Mouse (Mus musculus) forebrain, embryonic 16.5 days (tissue): ENCODE measurements around the gene 4921504E06Rik. TPM values are rescaled to one million over a fixed set of nuclear protein-coding genes. Genes with fewer than 3 reads are reported as not detected.

Experiments
- ATAC-seq: fragments of 200-750 bp; cut with Nextera tagmentation; 2 replicates; pipeline ENCODE4 v1.8.0; 2017; ENCODE audit warnings: mild to moderate bottlenecking, moderate library complexity
- H3K27ac ChIP-seq: fragments of 300-500 bp; sonication (generic); 2 replicates; pipeline ENCODE4 v1.5.1; 2014; ENCODE audit warnings: low read length, control low read depth
- H3K27me3 ChIP-seq: fragments of 300-500 bp; sonication (generic); replicated peaks from 2 replicates; pipeline ENCODE4 v1.6.1; 2014; ENCODE audit warnings: low read length; ENCODE audit not compliant: control insufficient read depth, insufficient read depth
- H3K36me3 ChIP-seq: fragments of 300-500 bp; sonication (generic); 2 replicates; pipeline ENCODE4 v1.6.1; 2014; ENCODE audit not compliant: control insufficient read depth, insufficient read depth
- H3K4me1 ChIP-seq: fragments of 300-500 bp; sonication (generic); replicated peaks from 2 replicates; pipeline ENCODE4 v1.6.1; 2014; ENCODE audit warnings: low read length; ENCODE audit not compliant: control insufficient read depth, insufficient read depth
- H3K4me2 ChIP-seq: fragments of 300-500 bp; sonication (generic); 2 replicates; pipeline ENCODE4 v1.6.1; 2014; ENCODE audit warnings: mild to moderate bottlenecking, low read length, control low read depth
- H3K4me3 ChIP-seq: fragments of 300-500 bp; sonication (generic); replicated peaks from 2 replicates; pipeline ENCODE4 v1.5.1; 2014; ENCODE audit warnings: mild to moderate bottlenecking, low read length, control low read depth
- H3K9ac ChIP-seq: fragments of 300-500 bp; sonication (generic); replicated peaks from 2 replicates; pipeline ENCODE4 v1.6.1; 2014; ENCODE audit warnings: low read depth, low read length, control low read depth
- H3K9me3 ChIP-seq: fragments of 300-500 bp; sonication (generic); 2 replicates; pipeline ENCODE4 v1.6.1; 2016; ENCODE audit warnings: low read length; ENCODE audit not compliant: control insufficient read depth
- WGBS: fragments of 180-500 bp; shearing (Covaris S2); extraction: QIAGEN DNeasy Blood & Tissue Kit; methylation state at CpG from one replicate; pipeline ENCODE4 v1.1.7; 2014; 5-methylcytosine and 5-hydroxymethylcytosine counted together
- polyA plus RNA-seq: library from polyadenylated mRNA; unstranded; fragments of >200 nt; fragmentation: Nextera tagmentation; extraction: Ambion mirVana; gene quantifications from 2 replicates; pipeline ENCODE4 v1.2.1, GENCODE M21; 2015

Gene 4921504E06Rik
- polyA plus RNA-seq, 1 experiment from 2014 or later: not detected

GRCm38 (mm10) chr2:19562114-19562829, 8.6 kb upstream of the 4921504E06Rik start:
- H3K9ac ChIP-seq: no peak overlapping the region
- WGBS: 61% methylated on average over 5 of the region's 5 CpGs

GRCm38 (mm10) chr2:19560654-19561053, 6.9 kb upstream of the 4921504E06Rik start:
- no peak overlapping the region for H3K27ac ChIP-seq
- 55% methylated on average over 2 of the region's 2 CpGs for WGBS
- no peaks in the 10 kb centered on the region for H3K27me3 ChIP-seq
- H3K4me1 ChIP-seq: 0 out of 2 replicates have a peak, but pooled peaks cover 3% of the 10 kb centered on the region
- ATAC-seq: no peak
- H3K4me2 ChIP-seq: no peak overlapping the region
- no peak overlapping the region for H3K4me3 ChIP-seq
- no peak overlapping the region for H3K9ac ChIP-seq
- no peaks in the 10 kb centered on the region for H3K36me3 ChIP-seq
- H3K9me3 ChIP-seq: no peaks in the 10 kb centered on the region

More at GRCm38 (mm10) chr2:19562114-19562829, 8.6 kb upstream of the 4921504E06Rik start:
- Histone ChIP-seq H3K4me1 (0 out of 2 replicates have a peak, but pooled peaks cover 3% of the 10 kb centered on the region), H3K36me3 (no peaks in the 10 kb centered on the region), H3K27ac (no peak overlapping the region), H3K9me3 (no peaks in the 10 kb centered on the region), H3K4me3 (no peak overlapping the region), H3K4me2 (no peak overlapping the region), H3K27me3 (no peaks in the 10 kb centered on the region)
- no peak for ATAC-seq

GRCm38 (mm10) chr2:19560071-19560470, 6.4 kb upstream of the 4921504E06Rik start:
- no peaks in the 10 kb centered on the region for H3K36me3 ChIP-seq
- no peaks in the 10 kb centered on the region for H3K9me3 ChIP-seq
- no peak overlapping the region for H3K27ac ChIP-seq
- H3K4me2 ChIP-seq: no peak overlapping the region
- no peak for ATAC-seq
- 0 out of 2 replicates have a peak, but pooled peaks cover 3% of the 10 kb centered on the region for H3K4me1 ChIP-seq
- no peak overlapping the region for H3K4me3 ChIP-seq
- 44% methylated on average over 4 of the region's 4 CpGs for WGBS
- H3K27me3 ChIP-seq: no peaks in the 10 kb centered on the region
- H3K9ac ChIP-seq: no peak overlapping the region

- Histone ChIP-seq H3K36me3 (no peaks in the 10 kb centered on the region), H3K27ac (no peak overlapping the region), H3K4me2 (no peak overlapping the region), H3K27me3 (no peaks in the 10 kb centered on the region), H3K9me3 (no peaks in the 10 kb centered on the region), H3K4me1 (peaks cover 12% of the 10 kb centered on the region), H3K9ac (no peak overlapping the region), H3K4me3 (no peak overlapping the region)
- no peak for ATAC-seq
- 86% methylated on average over 2 of the region's 2 CpGs for WGBS
Observed at GRCm38 (mm10) chr2:19551396-19551795, 2.3 kb downstream of the 4921504E06Rik start.

- H3K4me1 ChIP-seq: no peaks in the 10 kb centered on the region
- no peak for ATAC-seq
- no peak overlapping the region for H3K27ac ChIP-seq
- no peaks in the 10 kb centered on the region for H3K9me3 ChIP-seq
- no peak overlapping the region for H3K4me3 ChIP-seq
- WGBS: 81% methylated on average over 1 of the region's 1 CpGs
- no peaks in the 10 kb centered on the region for H3K36me3 ChIP-seq
- no peaks in the 10 kb centered on the region for H3K27me3 ChIP-seq
- H3K9ac ChIP-seq: no peak overlapping the region
- no peak overlapping the region for H3K4me2 ChIP-seq
Observed at GRCm38 (mm10) chr2:19540906-19541305, 12.8 kb downstream of the 4921504E06Rik start.

GRCm38 (mm10) chr2:19529428-19529827, 24.3 kb downstream of the 4921504E06Rik start:
- WGBS: 83% methylated on average over 2 of the region's 2 CpGs
- H3K27ac ChIP-seq: no peak overlapping the region
- no peaks in the 10 kb centered on the region for H3K27me3 ChIP-seq
- H3K4me3 ChIP-seq: no peak overlapping the region
- no peaks in the 10 kb centered on the region for H3K36me3 ChIP-seq
- ATAC-seq: no peak
- H3K9me3 ChIP-seq: no peaks in the 10 kb centered on the region
- no peaks in the 10 kb centered on the region for H3K4me1 ChIP-seq
- no peak overlapping the region for H3K9ac ChIP-seq
- H3K4me2 ChIP-seq: no peak overlapping the region

GRCm38 (mm10) chr2:19528797-19529196, 24.9 kb downstream of the 4921504E06Rik start:
- Histone ChIP-seq H3K9me3 (no peaks in the 10 kb centered on the region), H3K9ac (no peak overlapping the region), H3K4me2 (no peak overlapping the region), H3K4me3 (no peak overlapping the region), H3K36me3 (no peaks in the 10 kb centered on the region), H3K27me3 (no peaks in the 10 kb centered on the region), H3K4me1 (no peaks in the 10 kb centered on the region), H3K27ac (no peak overlapping the region)
- ATAC-seq: no peak
- 6% methylated on average over 1 of the region's 1 CpGs for WGBS

GRCm38 (mm10) chr2:19524071-19524470, 29.6 kb downstream of the 4921504E06Rik start:
- WGBS: 81% methylated on average over 5 of the region's 5 CpGs
- Histone ChIP-seq H3K27me3 (no peaks in the 10 kb centered on the region), H3K4me3 (no peak overlapping the region)

GRCm38 (mm10) chr2:19521662-19522061, 32.1 kb downstream of the 4921504E06Rik start:
- H3K4me2 ChIP-seq: no peak overlapping the region
- 43% methylated on average over 7 of the region's 7 CpGs for WGBS
- 0 out of 2 replicates have a peak, but pooled peaks cover 2% of the 10 kb centered on the region for H3K4me1 ChIP-seq
- no peak for ATAC-seq
- H3K9ac ChIP-seq: no peak overlapping the region
- H3K27ac ChIP-seq: no peak overlapping the region
- H3K27me3 ChIP-seq: no peaks in the 10 kb centered on the region
- H3K36me3 ChIP-seq: no peaks in the 10 kb centered on the region
- H3K9me3 ChIP-seq: no peaks in the 10 kb centered on the region
- no peak overlapping the region for H3K4me3 ChIP-seq

More at GRCm38 (mm10) chr2:19524071-19524470, 29.6 kb downstream of the 4921504E06Rik start:
- no peak overlapping the region for H3K9ac ChIP-seq
- H3K27ac ChIP-seq: no peak overlapping the region
- no peaks in the 10 kb centered on the region for H3K4me1 ChIP-seq
- no peak for ATAC-seq
- H3K36me3 ChIP-seq: no peaks in the 10 kb centered on the region
- no peak overlapping the region for H3K4me2 ChIP-seq
- no peaks in the 10 kb centered on the region for H3K9me3 ChIP-seq
